Mouse (Mus musculus): ENCODE results near the gene Cops2.

The Cops2 gene

GRCm38 (mm10) chr2:125781978-125782718 is 76.8 kb downstream of the Cops2 start:
- no peak for DNase-seq (ENCODE audit: low spot score)

- DNase-seq (ENCODE audit: low spot score) = no peak
Observed at GRCm38 (mm10) chr2:125781006-125781405, 77.9 kb downstream of the Cops2 start.

Measured in T-cell, adult 2 months (primary cell).